15 mouse cellular contexts compared by ENCODE assay signal in genomic region chr5:91610499-91610898, GRCm38 (mm10).
"Had no signal": no experiment of that assay in that cellular context is flagged by ENCODE, and none has a peak within 500 bp of the region (broad histone marks: within the 10 kb centered on the region; RNA-seq: fewer than 3 reads in every experiment).

No protein-coding gene starts in this region.

- DNase-seq: kidney, adult 18-20 months; kidney, postnatal 14 days; lung, embryonic 14.5 days; retina, postnatal 1 day; right cerebral cortex, postnatal 4 days; spleen, adult 18-20 months; thymus, adult 18-20 months; thymus, postnatal 14 days had no signal

- H3K27ac ChIP-seq: kidney, embryonic 15.5 days; limb, embryonic 10.5 days; liver, embryonic 15.5 days; macrophage; midbrain, embryonic 13.5 days had no signal

- H3K9ac ChIP-seq: kidney, embryonic 15.5 days; liver, embryonic 15.5 days; lung, embryonic 14.5 days; midbrain, embryonic 13.5 days had no signal

- H3K36me3 ChIP-seq: kidney, embryonic 15.5 days; limb, embryonic 10.5 days; liver, embryonic 15.5 days; midbrain, embryonic 13.5 days had no signal

- H3K4me2 ChIP-seq: kidney, embryonic 15.5 days; liver, embryonic 11.5 days; liver, embryonic 15.5 days; lung, embryonic 14.5 days; midbrain, embryonic 13.5 days had no signal

- H3K4me1 ChIP-seq: limb, embryonic 10.5 days; liver, embryonic 15.5 days; midbrain, embryonic 13.5 days had no signal

- H3K4me3 ChIP-seq: kidney, embryonic 15.5 days; limb, embryonic 10.5 days; liver, embryonic 15.5 days; midbrain, embryonic 13.5 days; myocyte had no signal

- H3K27me3 ChIP-seq: kidney, embryonic 15.5 days; liver, embryonic 15.5 days; midbrain, embryonic 13.5 days had no signal

- H3K9me3 ChIP-seq: kidney, embryonic 15.5 days; limb, embryonic 10.5 days; liver, embryonic 15.5 days; midbrain, embryonic 13.5 days had no signal

- ATAC-seq: midbrain, embryonic 13.5 days had no signal
